Mouse (Mus musculus): ENCODE measurements around the gene Gm20671. TPM values are rescaled to one million over a fixed set of nuclear protein-coding genes. Genes with fewer than 3 reads are reported as not detected.
"Not testable (repeated sequence)": the region's sequence is repeated elsewhere in the genome, so short reads cannot be mapped to it uniquely, and the experiment has no call there.

Gm20671 gene
- polyA plus RNA-seq, 1 experiment, result not detected

DNA sequence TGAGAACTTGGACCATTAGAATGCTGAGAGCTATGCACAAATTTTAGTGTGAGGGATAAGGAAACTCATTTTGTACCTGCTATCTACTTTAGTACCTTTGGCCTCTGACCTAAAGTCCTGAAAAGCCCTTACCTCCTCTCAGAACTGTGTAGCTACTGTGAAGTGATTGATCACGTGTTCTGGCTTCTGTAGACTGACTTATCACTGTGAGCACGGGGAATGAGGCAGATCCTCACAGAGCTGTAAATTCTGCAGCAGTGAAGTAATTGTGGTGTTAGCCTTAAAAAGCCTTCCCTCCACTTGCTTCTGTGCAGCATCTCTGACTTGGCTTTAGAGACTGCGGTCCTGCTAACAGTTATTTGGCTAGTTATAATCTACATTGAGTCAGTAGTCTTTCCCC is 66.1 kb downstream of the Gm20671 start:
- no peak overlapping the region for H3K4me3 ChIP-seq (ENCODE audit: insufficient read depth, low read length)
- no peak for TF ChIP-seq CTCF (IDR thresholded peaks at IDR 0.05; ENCODE audit: borderline replicate concordance, insufficient read depth, low read length)
- no peak for TF ChIP-seq POLR2A (IDR thresholded peaks at IDR 0.05; ENCODE audit: low read depth, low read length)
- no peak overlapping the region for H3K27ac ChIP-seq (ENCODE audit: insufficient read depth, low read length)
- H3K4me1 ChIP-seq (ENCODE audit: control insufficient read depth, insufficient read depth, low read length), result peaks cover 3% of the 10 kb centered on the region; the same call in 1 of the 2 replicates

DNA sequence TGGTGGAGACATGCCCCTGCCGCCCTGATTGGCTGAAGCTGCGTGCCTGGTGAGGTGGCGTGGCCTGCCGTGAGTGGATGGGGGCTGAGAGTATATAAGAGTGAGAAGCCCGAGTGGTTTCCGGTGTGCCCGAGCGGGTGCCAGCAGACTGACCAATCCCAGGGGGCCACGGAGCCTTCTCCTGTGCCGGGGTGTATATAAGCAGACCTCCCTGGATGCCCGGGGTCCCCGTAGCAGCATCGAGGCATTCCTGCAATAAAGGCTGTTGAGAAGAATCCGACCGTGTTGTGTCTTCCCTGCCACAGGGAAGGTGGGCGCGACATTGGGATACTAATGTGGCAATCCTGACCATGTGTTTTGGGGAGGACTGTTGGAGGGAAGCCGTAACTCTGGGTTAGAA is 66.6 kb downstream of the Gm20671 start:
- not testable (repeated sequence) for H3K4me3 ChIP-seq (ENCODE audit: insufficient read depth, low read length)

DNA sequence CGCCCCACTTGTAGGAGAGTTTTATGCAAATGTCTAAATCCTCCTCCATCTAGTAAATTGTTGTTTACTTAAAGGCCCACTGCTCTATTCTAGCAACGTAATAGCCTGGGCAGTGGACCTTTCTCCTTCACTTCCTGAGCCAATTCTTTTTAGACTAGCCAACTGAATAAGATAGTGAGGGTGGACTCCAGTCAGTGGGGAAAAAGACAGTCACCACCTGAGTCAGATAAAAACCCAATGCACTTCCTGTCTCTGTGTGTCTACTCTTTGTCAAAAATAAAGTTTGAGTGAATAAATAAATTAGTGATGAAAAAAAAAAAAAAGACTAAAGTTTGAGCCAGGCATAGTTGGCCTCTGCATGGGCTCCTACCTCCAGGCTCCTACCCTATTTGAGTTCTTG is 67.2 kb downstream of the Gm20671 start:
- Histone ChIP-seq H3K4me3 (ENCODE audit: insufficient read depth, low read length) (no peak overlapping the region), H3K4me1 (ENCODE audit: control insufficient read depth, insufficient read depth, low read length) (peaks cover 3% of the 10 kb centered on the region; the same call in 1 of the 2 replicates), H3K27ac (ENCODE audit: insufficient read depth, low read length) (no peak overlapping the region)
- TF ChIP-seq POLR2A (IDR thresholded peaks at IDR 0.05; ENCODE audit: low read depth, low read length) (no peak), CTCF (IDR thresholded peaks at IDR 0.05; ENCODE audit: borderline replicate concordance, insufficient read depth, low read length) (no peak)

More for the DNA sequence above, 66.6 kb downstream of the Gm20671 start:
- not testable (repeated sequence) for H3K27ac ChIP-seq (ENCODE audit: insufficient read depth, low read length); H3K4me1 ChIP-seq (ENCODE audit: control insufficient read depth, insufficient read depth, low read length)

DNA sequence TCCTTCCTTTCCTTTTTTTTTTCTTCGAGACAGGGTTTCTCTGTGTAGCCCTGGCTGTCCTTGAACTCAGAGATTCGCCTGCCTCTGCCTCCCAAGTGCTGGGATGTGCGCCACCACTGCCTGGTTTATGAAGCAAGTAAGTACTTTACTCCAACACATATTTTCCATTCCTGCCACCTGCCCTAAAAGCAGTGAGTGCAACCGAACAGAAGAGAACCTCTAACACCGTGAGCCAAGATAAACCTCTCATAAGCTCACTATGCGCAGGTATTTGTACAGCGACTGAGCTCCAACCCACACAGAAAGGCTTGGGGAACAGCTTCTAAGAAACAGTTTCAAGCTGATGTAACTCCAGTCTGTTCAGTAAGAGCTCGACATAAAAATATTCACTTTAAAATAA is 70.8 kb downstream of the Gm20671 start:
- Histone ChIP-seq H3K4me3 (ENCODE audit: insufficient read depth, low read length) (no peak overlapping the region), H3K4me1 (ENCODE audit: control insufficient read depth, insufficient read depth, low read length) (no peaks in the 10 kb centered on the region), H3K27ac (ENCODE audit: insufficient read depth, low read length) (no peak overlapping the region)
- TF ChIP-seq CTCF (IDR thresholded peaks at IDR 0.05; ENCODE audit: borderline replicate concordance, insufficient read depth, low read length) (no peak), POLR2A (IDR thresholded peaks at IDR 0.05; ENCODE audit: low read depth, low read length) (no peak)

DNA sequence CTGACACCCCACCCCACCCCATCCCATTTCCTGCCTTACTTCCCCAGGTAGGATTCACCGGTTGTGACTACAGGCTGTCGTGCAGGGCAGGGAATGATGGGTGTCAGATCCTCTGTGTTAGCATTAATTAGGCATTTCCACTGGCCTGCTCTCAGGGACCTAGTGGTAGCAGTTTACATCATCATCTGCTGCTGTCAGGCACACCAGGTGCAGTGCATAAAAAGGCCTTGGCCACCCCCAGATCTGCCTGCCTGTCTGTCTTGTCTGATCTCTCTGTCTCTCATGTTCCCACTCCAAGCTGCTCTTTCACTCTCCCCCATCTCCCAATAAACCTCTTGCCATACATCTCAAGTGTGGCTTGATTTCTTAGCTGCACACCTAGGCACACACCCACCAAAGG is 75.2 kb downstream of the Gm20671 start:
- TF ChIP-seq CTCF (IDR thresholded peaks at IDR 0.05; ENCODE audit: borderline replicate concordance, insufficient read depth, low read length), result no peak
- TF ChIP-seq POLR2A (IDR thresholded peaks at IDR 0.05; ENCODE audit: low read depth, low read length), result no peak
- Histone ChIP-seq H3K4me3 (ENCODE audit: insufficient read depth, low read length) (no peak overlapping the region), H3K27ac (ENCODE audit: insufficient read depth, low read length) (no peak overlapping the region), H3K4me1 (ENCODE audit: control insufficient read depth, insufficient read depth, low read length) (no peaks in the 10 kb centered on the region)

DNA sequence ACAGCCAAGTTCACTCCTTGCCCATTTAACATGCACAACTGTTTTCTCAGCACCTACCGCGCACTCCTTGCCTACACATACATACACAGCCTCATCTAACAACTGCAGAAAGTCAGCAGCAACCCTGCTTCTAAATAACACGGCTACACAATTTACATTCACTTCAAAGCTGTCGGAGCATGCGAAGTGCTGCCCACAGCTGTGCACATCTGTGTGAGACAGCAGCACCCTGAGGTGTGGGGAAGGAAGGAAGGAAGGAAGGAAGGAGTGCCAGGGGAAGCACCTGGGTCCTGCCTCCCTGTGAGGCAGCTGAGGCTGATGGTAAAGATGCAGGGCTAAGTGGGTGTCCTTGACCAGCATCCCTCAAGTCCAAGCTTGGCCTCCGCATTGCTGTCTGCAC is 78.0 kb downstream of the Gm20671 start:
- H3K27ac ChIP-seq (ENCODE audit: insufficient read depth, low read length), result no peak overlapping the region
- no peaks in the 10 kb centered on the region for H3K4me1 ChIP-seq (ENCODE audit: control insufficient read depth, insufficient read depth, low read length)
- H3K4me3 ChIP-seq (ENCODE audit: insufficient read depth, low read length), result no peak overlapping the region
- TF ChIP-seq POLR2A (IDR thresholded peaks at IDR 0.05; ENCODE audit: low read depth, low read length) (no peak), CTCF (IDR thresholded peaks at IDR 0.05; ENCODE audit: borderline replicate concordance, insufficient read depth, low read length) (no peak)

DNA sequence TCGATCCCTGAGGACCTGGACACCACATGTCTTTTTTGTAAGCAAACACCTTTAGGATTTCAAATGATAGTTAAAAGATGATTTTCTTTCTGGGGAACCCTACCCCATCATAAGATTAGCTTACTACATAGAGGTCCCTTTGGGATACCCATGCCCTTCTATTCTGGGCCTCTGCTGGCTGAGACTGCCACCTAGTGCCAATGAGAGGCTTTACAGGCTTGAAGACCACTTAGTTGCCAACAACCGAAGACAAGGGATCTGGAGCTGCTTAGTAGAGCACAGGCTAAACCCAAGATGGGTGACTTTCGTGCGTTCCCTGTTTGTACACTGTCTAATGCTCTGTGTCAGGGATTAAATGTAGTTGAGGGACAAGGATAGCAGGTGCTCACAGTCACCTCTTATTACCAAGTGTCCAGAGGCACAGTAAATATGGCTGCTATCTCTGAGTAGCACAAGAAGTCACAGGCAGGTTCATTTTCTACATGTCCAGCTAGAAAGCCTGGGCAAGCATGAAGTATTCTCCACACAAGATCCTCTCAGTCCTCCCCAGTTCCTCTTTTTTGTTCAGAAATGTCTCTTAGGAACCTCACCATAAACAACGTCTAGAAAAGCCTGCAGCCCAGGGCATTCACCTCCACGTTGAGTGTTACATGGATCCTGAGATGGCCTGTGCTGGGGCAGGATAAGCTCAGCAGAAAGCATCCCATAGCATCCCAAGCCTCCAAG is 79.1 kb downstream of the Gm20671 start:
- H3K4me1 ChIP-seq (ENCODE audit: control insufficient read depth, insufficient read depth, low read length), result no peaks in the 10 kb centered on the region
- no peak for TF ChIP-seq POLR2A (IDR thresholded peaks at IDR 0.05; ENCODE audit: low read depth, low read length)
- peak; percentile 63; the same call in 1 of the 2 replicates for TF ChIP-seq CTCF (IDR thresholded peaks at IDR 0.05; ENCODE audit: borderline replicate concordance, insufficient read depth, low read length)
- no peak overlapping the region for H3K4me3 ChIP-seq (ENCODE audit: insufficient read depth, low read length)
- no peak overlapping the region for H3K27ac ChIP-seq (ENCODE audit: insufficient read depth, low read length)

DNA sequence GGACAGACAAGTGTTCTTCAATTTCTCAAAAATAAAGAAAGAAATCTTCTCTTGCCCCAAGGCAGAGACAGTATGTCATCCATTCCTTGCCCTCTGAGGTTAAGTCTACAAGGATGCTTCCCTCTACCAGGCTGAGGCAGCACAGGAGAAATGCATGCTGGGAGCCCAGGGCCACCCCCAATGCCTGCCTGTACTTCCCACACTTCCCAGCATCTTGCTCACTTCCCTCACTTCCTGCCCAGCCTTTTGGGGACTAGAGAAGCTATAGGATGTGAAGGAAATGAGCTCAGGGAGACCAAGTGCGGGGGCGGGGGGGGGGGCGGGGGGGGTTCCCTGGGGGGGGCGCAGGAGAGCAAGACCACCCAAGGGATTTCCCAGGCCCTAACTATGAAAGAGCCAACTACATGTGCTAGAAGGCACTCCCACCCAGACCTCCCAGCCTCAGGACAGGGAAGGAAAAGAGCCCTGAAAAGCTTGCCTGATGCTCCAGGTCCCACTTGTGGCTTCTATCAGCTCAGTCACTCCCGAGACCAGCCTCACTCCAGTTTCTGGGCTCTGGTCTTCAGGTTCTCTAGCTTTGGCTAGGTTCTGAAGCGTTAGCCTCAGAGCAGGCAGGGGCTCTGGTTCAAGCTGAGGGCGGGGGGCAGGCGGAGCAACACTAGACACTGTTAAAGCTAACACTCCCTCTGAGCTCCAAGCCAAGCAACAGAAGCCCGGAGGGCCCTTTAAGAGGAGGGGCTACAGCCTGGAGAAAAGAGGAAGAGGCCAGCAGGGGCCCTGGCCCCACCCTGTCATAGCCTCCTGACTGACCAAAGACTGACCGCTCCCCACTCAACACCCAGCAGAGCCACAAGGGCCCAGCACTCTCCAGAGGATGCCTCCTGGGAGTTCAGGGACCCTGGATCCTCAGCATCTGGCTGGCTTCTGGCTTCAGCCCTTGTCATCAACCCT is 80.9 kb downstream of the Gm20671 start:
- no peaks in the 10 kb centered on the region for H3K4me1 ChIP-seq (ENCODE audit: control insufficient read depth, insufficient read depth, low read length)
- H3K4me3 ChIP-seq (ENCODE audit: insufficient read depth, low read length), result peak overlapping the region; percentile 68
- TF ChIP-seq CTCF (IDR thresholded peaks at IDR 0.05; ENCODE audit: borderline replicate concordance, insufficient read depth, low read length) (no peak), POLR2A (IDR thresholded peaks at IDR 0.05; ENCODE audit: low read depth, low read length) (peak; percentile 84)
- peak overlapping the region; percentile 88 for H3K27ac ChIP-seq (ENCODE audit: insufficient read depth, low read length)

DNA sequence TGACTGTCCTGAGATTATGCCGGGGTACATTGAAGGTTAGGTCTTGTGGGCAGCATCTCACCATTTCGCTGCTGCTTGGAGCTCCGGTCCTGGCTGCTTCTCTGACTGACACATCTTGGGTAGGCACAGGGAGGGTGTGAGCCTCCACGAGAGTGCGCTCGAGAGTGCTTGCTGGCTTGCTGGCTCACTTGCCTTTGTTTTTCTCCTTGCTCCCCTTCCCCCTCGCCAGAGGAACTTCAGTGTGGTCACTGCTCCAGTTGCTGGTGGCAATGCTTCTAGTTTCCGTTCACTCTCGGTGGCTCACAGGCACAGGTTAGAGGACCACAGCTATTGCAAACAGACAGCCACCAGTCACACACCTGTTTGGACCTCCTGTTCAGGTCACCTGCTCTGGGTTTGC is 84.8 kb downstream of the Gm20671 start:
- Histone ChIP-seq H3K27ac (ENCODE audit: insufficient read depth, low read length) (no peak overlapping the region), H3K4me1 (ENCODE audit: control insufficient read depth, insufficient read depth, low read length) (no peaks in the 10 kb centered on the region), H3K4me3 (ENCODE audit: insufficient read depth, low read length) (no peak overlapping the region)
- TF ChIP-seq CTCF (IDR thresholded peaks at IDR 0.05; ENCODE audit: borderline replicate concordance, insufficient read depth, low read length) (no peak), POLR2A (IDR thresholded peaks at IDR 0.05; ENCODE audit: low read depth, low read length) (no peak)

DNA sequence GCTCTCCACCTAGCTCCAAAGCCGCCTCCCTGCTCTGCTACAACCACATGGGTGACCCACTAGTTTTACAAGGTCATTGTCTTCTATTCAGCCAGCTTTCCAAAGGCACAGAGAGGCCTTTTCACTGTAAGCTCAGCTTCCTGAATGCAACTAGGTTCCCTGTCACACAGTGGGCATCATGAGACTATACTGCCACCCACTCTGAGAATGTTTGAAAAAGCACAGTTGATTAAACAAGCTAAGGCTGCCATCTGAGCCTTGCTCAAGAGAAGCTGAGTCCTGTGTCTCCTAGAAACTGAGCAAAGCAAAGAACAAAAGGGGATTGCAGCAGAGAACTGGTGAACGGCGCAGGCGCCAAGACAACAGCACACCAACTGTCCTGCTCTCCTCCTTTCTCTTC is 85.5 kb downstream of the Gm20671 start:
- H3K4me1 ChIP-seq (ENCODE audit: control insufficient read depth, insufficient read depth, low read length); H3K4me3 ChIP-seq (ENCODE audit: insufficient read depth, low read length); H3K27ac ChIP-seq (ENCODE audit: insufficient read depth, low read length): not testable (repeated sequence)

DNA sequence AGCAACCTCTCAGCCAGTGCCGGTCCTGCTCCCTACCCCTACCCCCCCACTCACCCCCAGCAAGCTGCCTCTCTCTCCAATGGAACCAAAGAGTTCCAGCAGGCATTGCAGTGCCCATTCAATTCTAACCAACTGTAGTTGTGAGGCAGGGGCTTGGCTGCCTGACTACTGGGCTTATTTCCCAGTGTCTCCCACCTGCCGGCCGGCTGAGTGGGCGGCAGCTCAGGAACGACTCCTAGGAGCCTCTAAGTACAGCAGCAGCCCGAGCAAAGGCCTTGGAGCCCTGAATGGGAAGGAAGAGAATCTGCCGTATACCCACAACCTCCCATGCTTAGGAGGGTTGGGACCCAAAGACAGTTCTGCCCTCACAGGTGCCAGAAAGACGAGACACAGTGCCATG is 86.1 kb downstream of the Gm20671 start:
- not testable (repeated sequence) for H3K4me1 ChIP-seq (ENCODE audit: control insufficient read depth, insufficient read depth, low read length); H3K4me3 ChIP-seq (ENCODE audit: insufficient read depth, low read length); H3K27ac ChIP-seq (ENCODE audit: insufficient read depth, low read length)
